Mouse (Mus musculus) liver, embryonic 15.5 days (tissue): ENCODE data around the gene Gm20403. TPM values are rescaled to one million over a fixed set of nuclear protein-coding genes. Genes with fewer than 3 reads are reported as not detected.

Experiments used
- ATAC-seq: fragments of 200-750 bp; cut with Nextera tagmentation; 2 replicates; pipeline ENCODE4 v1.8.0; 2017; ENCODE audit warnings: moderate number of reproducible peaks, mild to moderate bottlenecking, moderate library complexity; ENCODE audit not compliant: insufficient read depth
- H3K27ac ChIP-seq: fragments of 300-500 bp; sonication (generic); replicated peaks from 2 replicates; pipeline ENCODE4 v1.5.1; 2015; ENCODE audit warnings: mild to moderate bottlenecking, inconsistent platforms
- H3K27me3 ChIP-seq: fragments of 300-500 bp; sonication (generic); 2 replicates; pipeline ENCODE4 v1.6.1; 2015; ENCODE audit warnings: mild to moderate bottlenecking, inconsistent platforms
- H3K36me3 ChIP-seq: fragments of 300-500 bp; sonication (generic); replicated peaks from 2 replicates; pipeline ENCODE4 v1.6.1; 2015; ENCODE audit warnings: moderate library complexity, mild to moderate bottlenecking, inconsistent platforms
- H3K4me1 ChIP-seq: fragments of 300-500 bp; sonication (generic); replicated peaks from 2 replicates; pipeline ENCODE4 v1.6.1; 2015; ENCODE audit warnings: inconsistent platforms
- H3K4me2 ChIP-seq: fragments of 300-500 bp; sonication (generic); 2 replicates; pipeline ENCODE4 v1.6.1; 2015; ENCODE audit warnings: moderate library complexity, mild to moderate bottlenecking, inconsistent platforms
- H3K4me3 ChIP-seq: fragments of 300-500 bp; sonication (generic); replicated peaks from 2 replicates; pipeline ENCODE4 v1.5.1; 2015; ENCODE audit warnings: mild to moderate bottlenecking, inconsistent platforms
- H3K9ac ChIP-seq: fragments of 300-500 bp; sonication (generic); 2 replicates; pipeline ENCODE4 v1.6.1; 2015; ENCODE audit warnings: moderate library complexity, mild to moderate bottlenecking, inconsistent platforms
- H3K9me3 ChIP-seq: fragments of 300-500 bp; sonication (generic); replicated peaks from 2 replicates; pipeline ENCODE4 v1.6.1; 2016; ENCODE audit warnings: inconsistent platforms
- WGBS: fragments of 180-500 bp; shearing (Covaris S2); methylation state at CpG from one replicate; pipeline ENCODE4 v1.1.7; 2015; ENCODE audit warnings: mixed read lengths; ENCODE audit not compliant: insufficient replicate concordance; 5-methylcytosine and 5-hydroxymethylcytosine counted together
- polyA plus RNA-seq: library from polyadenylated mRNA; unstranded; fragments of >200 nt; fragmentation: Nextera tagmentation; extraction: Ambion mirVana; gene quantifications from 2 replicates; pipeline ENCODE4 v1.2.1, GENCODE M21; 2015

Gm20403 gene
- polyA plus RNA-seq: not detected in 2 replicates

DNA sequence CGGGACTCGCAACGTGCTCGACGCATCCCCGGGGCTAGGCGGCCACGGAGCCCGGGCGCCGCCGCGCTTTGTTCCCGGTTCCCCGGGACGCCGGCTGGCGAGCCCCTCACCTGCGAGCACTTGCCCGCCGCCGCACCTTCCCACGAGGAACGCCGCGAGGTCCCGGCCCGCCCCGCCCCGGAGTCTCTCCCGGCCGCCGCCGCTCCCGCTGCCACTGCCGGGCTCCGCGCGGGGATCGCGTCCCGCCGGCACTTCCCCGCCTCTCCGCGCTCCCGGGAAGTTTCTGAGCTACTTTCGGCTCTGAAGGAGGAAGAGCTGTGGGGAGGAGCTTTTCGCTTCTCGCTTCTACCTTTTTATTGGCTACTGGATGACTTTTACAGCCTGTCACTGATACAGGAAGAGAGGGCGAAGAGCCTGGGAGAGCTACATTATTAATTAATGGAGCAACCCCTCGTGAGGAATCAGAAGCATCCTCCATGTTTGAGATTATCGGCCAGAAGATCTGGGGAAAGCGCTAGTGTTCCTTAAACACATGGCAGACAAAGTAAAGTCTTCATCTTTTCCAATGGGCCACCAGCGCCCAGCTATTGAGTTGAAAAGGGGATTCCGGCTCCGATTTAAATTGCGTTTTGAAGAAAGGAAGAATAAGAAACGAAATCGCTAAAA is at the start of gene Gm20403:
Gene Gm20403, minus strand, starts transcription at position 478 of the 666 bp plus-strand sequence.
- under 1% methylated on average over 52 of the region's 60 CpGs for WGBS
- H3K9me3 ChIP-seq: no peaks in the 10 kb centered on the region
- H3K27me3 ChIP-seq: no peaks in the 10 kb centered on the region
- peak; percentile 74 for ATAC-seq
- H3K27ac ChIP-seq: peak within 1 kb of the TSS; percentile 97
- H3K4me2 ChIP-seq: peak within 1 kb of the TSS; percentile 96
- peak within 1 kb of the TSS; percentile 95 for H3K9ac ChIP-seq
- H3K36me3 ChIP-seq: peaks cover 22% of the 10 kb centered on the region
- H3K4me1 ChIP-seq: peaks cover 43% of the 10 kb centered on the region
- H3K4me3 ChIP-seq: peak within 1 kb of the TSS; percentile 96

DNA sequence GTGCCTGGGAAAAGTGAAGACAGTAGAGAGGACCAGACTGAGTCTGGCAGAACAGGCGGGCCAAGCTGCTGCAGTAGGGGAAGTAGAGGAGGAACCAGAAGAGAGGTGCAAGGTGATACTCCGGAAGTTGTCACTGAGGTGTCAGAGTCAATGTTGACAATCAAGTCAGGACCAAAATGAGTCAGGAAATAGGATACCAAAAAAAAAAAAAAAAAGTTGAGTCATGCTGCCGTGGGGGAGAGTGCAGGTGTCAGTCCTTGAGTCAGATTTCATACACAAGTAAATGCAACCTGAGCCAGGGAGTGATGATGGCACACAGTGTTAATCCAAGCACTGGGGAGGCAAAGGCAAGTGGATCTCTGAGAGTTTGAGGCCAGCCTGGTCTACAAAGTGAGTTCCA is 40.8 kb upstream of the Gm20403 start:
- H3K4me2 ChIP-seq: no peak overlapping the region
- no peak for ATAC-seq
- no peak overlapping the region for H3K4me3 ChIP-seq
- no peaks in the 10 kb centered on the region for H3K4me1 ChIP-seq
- H3K9me3 ChIP-seq: no peaks in the 10 kb centered on the region
- WGBS: 19% methylated on average over 3 of the region's 3 CpGs
- H3K36me3 ChIP-seq: no peaks in the 10 kb centered on the region
- no peak overlapping the region for H3K9ac ChIP-seq
- peaks cover 4% of the 10 kb centered on the region; the same call in 1 of the 2 replicates for H3K27me3 ChIP-seq
- no peak overlapping the region for H3K27ac ChIP-seq

- no peaks in the 10 kb centered on the region for H3K27me3 ChIP-seq
- no peak for ATAC-seq
- H3K4me1 ChIP-seq: no peaks in the 10 kb centered on the region
- WGBS: 46% methylated on average over 2 of the region's 2 CpGs
- no peaks in the 10 kb centered on the region for H3K36me3 ChIP-seq
- no peaks in the 10 kb centered on the region for H3K9me3 ChIP-seq
- no peak overlapping the region for H3K9ac ChIP-seq
- H3K4me2 ChIP-seq: no peak overlapping the region
- H3K27ac ChIP-seq: no peak overlapping the region
- H3K4me3 ChIP-seq: no peak overlapping the region
Observed at GRCm38 (mm10) chr12:55023284-55023683, 37.0 kb upstream of the Gm20403 start.

GRCm38 (mm10) chr12:55019421-55019877 is 33.1 kb upstream of the Gm20403 start:
- no peaks in the 10 kb centered on the region for H3K27me3 ChIP-seq
- H3K9ac ChIP-seq: no peak overlapping the region
- H3K4me2 ChIP-seq: no peak overlapping the region
- H3K9me3 ChIP-seq: no peaks in the 10 kb centered on the region
- peak overlapping the region; percentile 42; the same call in 1 of the 2 replicates for H3K27ac ChIP-seq
- 44% methylated on average over 7 of the region's 7 CpGs for WGBS
- 0 out of 2 replicates have a peak, but pooled peaks cover 6% of the 10 kb centered on the region for H3K4me1 ChIP-seq
- no peak overlapping the region for H3K4me3 ChIP-seq
- ATAC-seq: no peak
- H3K36me3 ChIP-seq: no peaks in the 10 kb centered on the region

GRCm38 (mm10) chr12:55017119-55017721 is 30.9 kb upstream of the Gm20403 start:
- Histone ChIP-seq H3K36me3 (no peaks in the 10 kb centered on the region), H3K4me3 (no peak overlapping the region), H3K4me2 (no peak overlapping the region), H3K27ac (0 out of 2 replicates have a peak overlapping the region, but pooled peaks have one; percentile 29), H3K9me3 (no peaks in the 10 kb centered on the region), H3K4me1 (0 out of 2 replicates have a peak, but pooled peaks cover 6% of the 10 kb centered on the region), H3K9ac (no peak overlapping the region), H3K27me3 (no peaks in the 10 kb centered on the region)
- 60% methylated on average over 9 of the region's 9 CpGs for WGBS
- ATAC-seq: no peak

- 49% methylated on average over 8 of the region's 8 CpGs for WGBS
- Histone ChIP-seq H3K9me3 (no peaks in the 10 kb centered on the region), H3K27me3 (no peaks in the 10 kb centered on the region), H3K27ac (no peak overlapping the region; the same call in 1 of the 2 replicates), H3K36me3 (no peaks in the 10 kb centered on the region), H3K4me2 (no peak overlapping the region), H3K4me1 (0 out of 2 replicates have a peak, but pooled peaks cover 6% of the 10 kb centered on the region), H3K4me3 (no peak overlapping the region), H3K9ac (no peak overlapping the region)
- no peak for ATAC-seq
Observed at GRCm38 (mm10) chr12:55016339-55017118, 30.2 kb upstream of the Gm20403 start.

DNA sequence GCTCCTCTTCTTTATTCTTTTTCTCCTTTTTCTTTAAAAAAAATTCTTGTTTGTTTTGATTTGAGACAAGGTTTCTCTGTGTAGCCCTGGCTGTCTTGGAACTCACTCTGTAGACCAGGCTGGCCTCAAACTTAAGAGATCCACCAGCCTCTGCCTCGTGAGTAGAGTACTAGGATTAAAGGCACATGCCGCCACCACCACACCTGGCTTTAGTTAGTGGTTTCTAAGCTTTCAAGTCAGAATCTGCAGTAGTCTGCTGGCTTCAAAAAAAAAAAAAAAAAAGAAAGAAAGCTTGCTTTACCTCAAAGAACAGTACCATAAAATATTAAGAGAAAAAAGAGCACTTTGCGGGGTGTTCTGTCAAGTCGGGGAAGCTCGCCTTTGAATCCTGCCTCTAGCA is 29.1 kb upstream of the Gm20403 start:
- H3K9me3 ChIP-seq: no peaks in the 10 kb centered on the region
- no peak overlapping the region for H3K4me3 ChIP-seq
- H3K27ac ChIP-seq: no peak overlapping the region
- no peak overlapping the region for H3K9ac ChIP-seq
- ATAC-seq: no peak
- no peak overlapping the region for H3K4me2 ChIP-seq
- WGBS: 81% methylated on average over 5 of the region's 5 CpGs
- H3K36me3 ChIP-seq: no peaks in the 10 kb centered on the region
- H3K27me3 ChIP-seq: no peaks in the 10 kb centered on the region
- 0 out of 2 replicates have a peak, but pooled peaks cover 6% of the 10 kb centered on the region for H3K4me1 ChIP-seq

DNA sequence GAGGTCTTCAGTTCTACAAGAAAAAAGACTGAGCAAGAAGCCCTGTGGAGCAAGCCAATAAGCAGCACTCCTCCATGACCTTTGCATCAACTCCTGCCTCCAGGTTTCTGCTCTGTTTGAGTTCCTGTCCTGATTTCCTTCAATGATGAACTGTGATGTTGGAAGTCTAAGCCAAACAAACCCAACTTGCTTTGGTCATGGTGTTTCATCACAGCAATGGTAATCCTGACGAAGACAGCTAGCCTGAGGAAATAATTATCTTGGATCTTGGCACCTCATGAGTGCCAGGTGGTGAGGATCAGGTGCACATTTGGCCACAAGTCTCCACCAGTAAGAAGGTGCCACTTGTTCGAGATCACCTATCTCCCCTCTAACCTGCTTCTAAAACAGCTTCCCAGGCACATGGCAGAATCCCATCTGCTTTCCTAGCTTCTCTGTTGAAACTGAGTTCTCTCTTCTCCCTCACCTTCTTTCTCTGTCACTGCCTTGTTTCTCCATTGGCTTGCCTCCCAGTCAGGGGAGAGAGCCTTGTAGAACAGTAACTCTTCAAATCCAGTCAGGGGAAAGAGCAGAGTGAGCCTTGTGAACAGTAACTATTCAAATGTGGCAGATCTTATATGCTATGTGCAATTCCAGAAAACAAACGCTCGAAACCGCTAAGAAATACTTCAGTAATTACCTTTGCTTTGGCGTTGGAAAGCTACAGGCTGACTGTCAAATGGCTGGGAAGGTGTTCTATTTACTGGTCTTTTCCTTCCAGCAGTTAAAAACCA is 27.5 kb upstream of the Gm20403 start, which contains the start of gene Baz1a:
Gene Baz1a, minus strand, starts transcription at position 723 of the 773 bp plus-strand sequence.
- no peak within 1 kb of the TSS for H3K27ac ChIP-seq
- no peak within 1 kb of the TSS for H3K4me3 ChIP-seq
- no peaks in the 10 kb centered on the region for H3K9me3 ChIP-seq
- no peak for ATAC-seq
- H3K36me3 ChIP-seq: no peaks in the 10 kb centered on the region
- H3K9ac ChIP-seq: no peak within 1 kb of the TSS
- 73% methylated on average over 6 of the region's 6 CpGs for WGBS
- no peaks in the 10 kb centered on the region for H3K27me3 ChIP-seq
- H3K4me2 ChIP-seq: no peak within 1 kb of the TSS
- H3K4me1 ChIP-seq: 0 out of 2 replicates have a peak, but pooled peaks cover 6% of the 10 kb centered on the region

- no peak for ATAC-seq
- Histone ChIP-seq H3K36me3 (no peaks in the 10 kb centered on the region), H3K9ac (no peak overlapping the region), H3K27ac (no peak overlapping the region), H3K9me3 (no peaks in the 10 kb centered on the region), H3K27me3 (no peaks in the 10 kb centered on the region), H3K4me3 (no peak overlapping the region), H3K4me2 (no peak overlapping the region), H3K4me1 (0 out of 2 replicates have a peak, but pooled peaks cover 6% of the 10 kb centered on the region)
- 50% methylated on average over 1 of the region's 1 CpGs for WGBS
Observed at GRCm38 (mm10) chr12:55013031-55013430, 26.7 kb upstream of the Gm20403 start.

DNA sequence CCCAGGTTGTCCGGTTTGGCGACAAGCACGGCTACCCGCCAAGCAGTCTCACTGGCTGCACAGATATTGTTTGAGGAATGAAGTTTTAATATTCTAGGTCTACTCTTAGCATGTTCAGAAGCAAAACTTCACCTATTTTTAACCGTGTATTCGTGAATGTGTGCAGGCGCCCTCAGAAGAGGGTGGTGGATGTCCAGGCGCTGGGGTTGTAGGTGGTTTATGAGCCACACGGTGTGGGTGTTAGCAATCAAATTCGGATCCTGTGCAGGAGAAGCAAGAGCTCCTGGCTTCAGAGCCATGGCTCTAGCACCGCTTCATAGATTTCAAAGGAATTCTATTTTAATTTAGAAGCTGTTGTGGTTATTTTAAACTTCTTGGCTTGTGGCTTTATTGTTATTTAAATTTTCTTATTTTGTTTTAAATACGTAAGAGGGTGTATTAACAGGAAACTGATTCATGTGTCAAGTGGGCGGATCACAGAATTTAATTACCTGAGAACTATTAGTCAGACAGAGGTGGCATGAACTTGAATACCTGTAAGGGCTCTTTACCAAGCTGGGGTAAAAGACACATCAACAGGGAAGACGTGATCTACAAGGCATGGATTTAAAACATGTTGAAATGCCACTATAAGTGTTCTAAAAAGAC is 21.2 kb upstream of the Gm20403 start:
- WGBS: 74% methylated on average over 14 of the region's 14 CpGs

More for the DNA sequence above, 21.2 kb upstream of the Gm20403 start:
- H3K27me3 ChIP-seq: no peaks in the 10 kb centered on the region
- H3K36me3 ChIP-seq: no peaks in the 10 kb centered on the region
- no peaks in the 10 kb centered on the region for H3K4me1 ChIP-seq
- H3K9me3 ChIP-seq: no peaks in the 10 kb centered on the region
- ATAC-seq: no peak
- H3K27ac ChIP-seq: no peak overlapping the region
- no peak overlapping the region for H3K4me3 ChIP-seq
- no peak overlapping the region for H3K9ac ChIP-seq
- no peak overlapping the region for H3K4me2 ChIP-seq
